Mouse (Mus musculus) neural tube, embryonic 15.5 days (tissue): ENCODE results near the gene Foxa2. TPM values are rescaled to one million over a fixed set of nuclear protein-coding genes. Genes with fewer than 3 reads are reported as not detected.

Experiments
- ATAC-seq: fragments of 200-750 bp; cut with Nextera tagmentation; 2 replicates; pipeline ENCODE4 v1.8.0; 2017; ENCODE audit warnings: mild to moderate bottlenecking, moderate TSS enrichment, moderate library complexity; ENCODE audit not compliant: low FRiP score
- H3K27ac ChIP-seq: fragments of 300-500 bp; sonication (generic); replicated peaks from 2 replicates; pipeline ENCODE4 v1.5.1; 2015; ENCODE audit warnings: mild to moderate bottlenecking, inconsistent platforms
- H3K27me3 ChIP-seq: fragments of 300-500 bp; sonication (generic); replicated peaks from 2 replicates; pipeline ENCODE4 v1.6.1; 2015; ENCODE audit warnings: inconsistent platforms
- H3K36me3 ChIP-seq: fragments of 300-500 bp; sonication (generic); 2 replicates; pipeline ENCODE4 v1.6.1; 2015; ENCODE audit warnings: inconsistent platforms
- H3K4me1 ChIP-seq: fragments of 300-500 bp; sonication (generic); 2 replicates; pipeline ENCODE4 v1.6.1; 2015; ENCODE audit warnings: inconsistent platforms
- H3K4me2 ChIP-seq: fragments of 300-500 bp; sonication (generic); 2 replicates; pipeline ENCODE4 v1.6.1; 2015; ENCODE audit warnings: inconsistent platforms, mild to moderate bottlenecking, moderate library complexity
- H3K4me3 ChIP-seq: fragments of 300-500 bp; sonication (generic); replicated peaks from 2 replicates; pipeline ENCODE4 v1.5.1; 2015; ENCODE audit warnings: mild to moderate bottlenecking, inconsistent platforms
- H3K9ac ChIP-seq: fragments of 300-500 bp; sonication (generic); replicated peaks from 2 replicates; pipeline ENCODE4 v1.6.1; 2015; ENCODE audit warnings: mild to moderate bottlenecking, inconsistent platforms
- H3K9me3 ChIP-seq: fragments of 300-500 bp; sonication (generic); replicated peaks from 2 replicates; pipeline ENCODE4 v1.6.1; 2016; ENCODE audit warnings: inconsistent platforms
- WGBS: fragments of 180-500 bp; shearing (Covaris S2); methylation state at CpG from one replicate; pipeline ENCODE4 v1.1.7; 2015; ENCODE audit warnings: mixed read lengths; 5-methylcytosine and 5-hydroxymethylcytosine counted together
- polyA plus RNA-seq: library from polyadenylated mRNA; unstranded; fragments of >200 nt; fragmentation: Nextera tagmentation; extraction: Ambion mirVana; gene quantifications from 2 replicates; pipeline ENCODE4 v1.2.1, GENCODE M21; 2015

Gene Foxa2
- polyA plus RNA-seq = 1.3 and 2.2 TPM in 2 replicates

- peaks cover 25% of the 10 kb centered on the region for H3K4me1 ChIP-seq
- ATAC-seq = no peak
- peak within 1 kb of the TSS; percentile 24 for H3K4me3 ChIP-seq
- H3K27me3 ChIP-seq = peaks cover 96% of the 10 kb centered on the region
- WGBS = 3% methylated on average over 19 of the region's 19 CpGs
- peak within 1 kb of the TSS; percentile 45 for H3K4me2 ChIP-seq
- no peaks in the 10 kb centered on the region for H3K9me3 ChIP-seq
- no peak within 1 kb of the TSS for H3K27ac ChIP-seq
- no peaks in the 10 kb centered on the region for H3K36me3 ChIP-seq
- no peak within 1 kb of the TSS for H3K9ac ChIP-seq
Observed at GRCm38 (mm10) chr2:148046799-148047165, at the start of gene Foxa2. Gene Foxa2 (minus strand): TSS chr2:148046969.

GRCm38 (mm10) chr2:148092089-148092488 is 45.3 kb upstream of the Foxa2 start:
- no peaks in the 10 kb centered on the region for H3K4me1 ChIP-seq
- 95% methylated on average over 2 of the region's 2 CpGs for WGBS
- H3K9ac ChIP-seq = no peak overlapping the region
- H3K9me3 ChIP-seq = no peaks in the 10 kb centered on the region
- no peak for ATAC-seq
- H3K4me2 ChIP-seq = no peak overlapping the region
- no peaks in the 10 kb centered on the region for H3K27me3 ChIP-seq
- no peak overlapping the region for H3K27ac ChIP-seq
- no peak overlapping the region for H3K4me3 ChIP-seq
- no peaks in the 10 kb centered on the region for H3K36me3 ChIP-seq

GRCm38 (mm10) chr2:148091657-148092056 is 44.9 kb upstream of the Foxa2 start:
- 85% methylated on average over 6 of the region's 6 CpGs for WGBS
- Histone ChIP-seq H3K9ac (no peak overlapping the region), H3K27ac (no peak overlapping the region), H3K27me3 (no peaks in the 10 kb centered on the region), H3K4me3 (no peak overlapping the region), H3K4me1 (no peaks in the 10 kb centered on the region), H3K36me3 (no peaks in the 10 kb centered on the region), H3K4me2 (no peak overlapping the region), H3K9me3 (no peaks in the 10 kb centered on the region)
- no peak for ATAC-seq

GRCm38 (mm10) chr2:148090071-148090470 is 43.3 kb upstream of the Foxa2 start:
- H3K36me3 ChIP-seq = no peaks in the 10 kb centered on the region
- 81% methylated on average over 2 of the region's 2 CpGs for WGBS
- H3K27ac ChIP-seq = no peak overlapping the region
- no peak overlapping the region for H3K9ac ChIP-seq
- no peaks in the 10 kb centered on the region for H3K27me3 ChIP-seq
- no peak for ATAC-seq
- H3K4me3 ChIP-seq = no peak overlapping the region
- H3K9me3 ChIP-seq = no peaks in the 10 kb centered on the region
- no peaks in the 10 kb centered on the region for H3K4me1 ChIP-seq
- H3K4me2 ChIP-seq = no peak overlapping the region

- H3K9me3 ChIP-seq = no peaks in the 10 kb centered on the region
- H3K36me3 ChIP-seq = no peaks in the 10 kb centered on the region
- no peaks in the 10 kb centered on the region for H3K4me1 ChIP-seq
- WGBS = 76% methylated on average over 5 of the region's 5 CpGs
- no peak overlapping the region for H3K9ac ChIP-seq
- 0 out of 2 replicates have a peak, but pooled peaks have one; percentile 21 for ATAC-seq
- no peak overlapping the region for H3K4me2 ChIP-seq
- H3K27ac ChIP-seq = no peak overlapping the region
- no peaks in the 10 kb centered on the region for H3K27me3 ChIP-seq
- no peak overlapping the region for H3K4me3 ChIP-seq
Observed at GRCm38 (mm10) chr2:148085529-148085928, 38.8 kb upstream of the Foxa2 start.

- Histone ChIP-seq H3K4me1 (no peaks in the 10 kb centered on the region), H3K9ac (no peak overlapping the region), H3K4me2 (no peak overlapping the region), H3K9me3 (no peaks in the 10 kb centered on the region), H3K36me3 (no peaks in the 10 kb centered on the region), H3K4me3 (no peak overlapping the region), H3K27ac (no peak overlapping the region), H3K27me3 (no peaks in the 10 kb centered on the region)
- 74% methylated on average over 4 of the region's 4 CpGs for WGBS
- 0 out of 2 replicates have a peak, but pooled peaks have one; percentile 28 for ATAC-seq
Observed at GRCm38 (mm10) chr2:148085126-148085525, 38.4 kb upstream of the Foxa2 start.

GRCm38 (mm10) chr2:148082283-148082682 is 35.5 kb upstream of the Foxa2 start:
- no peak for ATAC-seq
- H3K4me3 ChIP-seq = no peak overlapping the region
- no peaks in the 10 kb centered on the region for H3K36me3 ChIP-seq
- H3K9me3 ChIP-seq = no peaks in the 10 kb centered on the region
- no peaks in the 10 kb centered on the region for H3K27me3 ChIP-seq
- no peaks in the 10 kb centered on the region for H3K4me1 ChIP-seq
- no peak overlapping the region for H3K4me2 ChIP-seq
- H3K9ac ChIP-seq = no peak overlapping the region
- H3K27ac ChIP-seq = no peak overlapping the region
- 25% methylated on average over 8 of the region's 8 CpGs for WGBS

- 31% methylated on average over 6 of the region's 6 CpGs for WGBS
- H3K36me3 ChIP-seq = no peaks in the 10 kb centered on the region
- no peak overlapping the region for H3K4me2 ChIP-seq
- H3K9me3 ChIP-seq = no peaks in the 10 kb centered on the region
- no peak overlapping the region for H3K9ac ChIP-seq
- H3K27me3 ChIP-seq = peaks cover 20% of the 10 kb centered on the region
- no peak overlapping the region for H3K27ac ChIP-seq
- no peak; the same call in 1 of the 2 replicates for ATAC-seq
- H3K4me1 ChIP-seq = no peaks in the 10 kb centered on the region
- H3K4me3 ChIP-seq = no peak overlapping the region
Observed at GRCm38 (mm10) chr2:148060705-148061104, 13.9 kb upstream of the Foxa2 start.

GRCm38 (mm10) chr2:148053411-148053810 is 6.6 kb upstream of the Foxa2 start:
- Histone ChIP-seq H3K27me3 (peaks cover 84% of the 10 kb centered on the region), H3K9ac (no peak overlapping the region), H3K36me3 (no peaks in the 10 kb centered on the region), H3K4me1 (no peaks in the 10 kb centered on the region), H3K9me3 (no peaks in the 10 kb centered on the region), H3K4me2 (no peak overlapping the region), H3K27ac (no peak overlapping the region), H3K4me3 (no peak overlapping the region)
- WGBS = 4% methylated on average over 6 of the region's 6 CpGs
- no peak for ATAC-seq

- H3K4me1 ChIP-seq = peaks cover 25% of the 10 kb centered on the region
- no peaks in the 10 kb centered on the region for H3K9me3 ChIP-seq
- peaks cover 96% of the 10 kb centered on the region for H3K27me3 ChIP-seq
- H3K9ac ChIP-seq = no peak overlapping the region
- peak overlapping the region; percentile 35 for H3K4me2 ChIP-seq
- H3K4me3 ChIP-seq = 0 out of 2 replicates have a peak overlapping the region, but pooled peaks have one; percentile 21
- under 1% methylated on average over 41 of the region's 41 CpGs for WGBS
- ATAC-seq = no peak
- no peak overlapping the region for H3K27ac ChIP-seq
- no peaks in the 10 kb centered on the region for H3K36me3 ChIP-seq
Observed at GRCm38 (mm10) chr2:148048484-148049129, 1.8 kb upstream of the Foxa2 start.

GRCm38 (mm10) chr2:148047611-148048010 is 842 bp upstream of the Foxa2 start:
- H3K9me3 ChIP-seq = no peaks in the 10 kb centered on the region
- no peak overlapping the region for H3K4me2 ChIP-seq
- no peak overlapping the region for H3K9ac ChIP-seq
- H3K36me3 ChIP-seq = no peaks in the 10 kb centered on the region
- WGBS = 6% methylated on average over 8 of the region's 8 CpGs
- no peak overlapping the region for H3K4me3 ChIP-seq
- H3K27ac ChIP-seq = no peak overlapping the region
- no peak for ATAC-seq
- peaks cover 96% of the 10 kb centered on the region for H3K27me3 ChIP-seq
- peaks cover 25% of the 10 kb centered on the region for H3K4me1 ChIP-seq

GRCm38 (mm10) chr2:148045937-148046798 is 601 bp downstream of the Foxa2 start:
- no peak overlapping the region for H3K27ac ChIP-seq

More at GRCm38 (mm10) chr2:148045937-148046798, 601 bp downstream of the Foxa2 start:
- Histone ChIP-seq H3K9me3 (no peaks in the 10 kb centered on the region), H3K4me3 (peak overlapping the region; percentile 24), H3K4me1 (peaks cover 25% of the 10 kb centered on the region), H3K9ac (no peak overlapping the region), H3K36me3 (no peaks in the 10 kb centered on the region), H3K4me2 (peak overlapping the region; percentile 45), H3K27me3 (peaks cover 96% of the 10 kb centered on the region)
- 0% methylated on average over 47 of the region's 65 CpGs for WGBS
- no peak for ATAC-seq
